Mouse (Mus musculus): Measurements from ENCODE around the gene Pdcd7. TPM values are rescaled to one million over a fixed set of nuclear protein-coding genes. Genes with fewer than 3 reads are reported as not detected.

Pdcd7 gene
- total RNA-seq, 2 experiments from 2014 or later: 14.0 to 14.5 TPM

DNA sequence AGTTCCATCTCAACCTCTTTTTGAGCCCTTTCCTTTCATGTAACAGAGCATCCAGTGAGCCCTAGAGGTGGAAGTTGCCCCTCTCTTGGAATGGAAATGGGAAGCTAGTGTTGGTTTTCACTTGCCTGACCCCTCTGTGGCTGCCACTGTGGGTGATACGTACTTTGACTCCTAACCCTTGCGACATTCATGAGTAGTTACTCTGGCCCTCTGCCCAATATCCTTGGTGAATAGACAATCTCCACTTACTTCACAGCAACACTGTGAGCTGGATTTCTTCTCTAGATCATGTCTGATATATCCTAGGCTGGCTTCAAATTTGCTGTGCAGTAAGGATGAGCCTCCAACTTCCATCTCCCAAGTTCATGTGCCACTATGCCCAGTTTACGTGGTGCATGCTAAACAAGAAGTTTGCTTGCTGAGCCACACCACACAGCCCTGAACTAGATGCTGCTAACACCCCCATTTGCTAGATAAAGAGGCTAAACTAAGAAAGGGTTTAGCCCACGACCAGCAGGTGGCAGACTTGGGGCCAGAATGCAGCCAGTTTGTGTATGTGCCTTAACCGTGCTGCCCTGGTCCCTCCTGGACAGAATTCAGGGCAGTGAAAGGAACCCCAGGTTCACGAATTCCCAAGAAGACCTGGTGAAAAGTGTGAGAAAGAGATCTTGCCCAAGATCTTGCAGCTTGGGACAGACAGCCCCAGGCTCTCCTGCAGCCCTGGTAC, 46.9 kb downstream of the Pdcd7 start:
- peak in 1 of 2 experiments; percentile 71 for DNase-seq (ENCODE audit: low spot score in 2 of 2)

DNA sequence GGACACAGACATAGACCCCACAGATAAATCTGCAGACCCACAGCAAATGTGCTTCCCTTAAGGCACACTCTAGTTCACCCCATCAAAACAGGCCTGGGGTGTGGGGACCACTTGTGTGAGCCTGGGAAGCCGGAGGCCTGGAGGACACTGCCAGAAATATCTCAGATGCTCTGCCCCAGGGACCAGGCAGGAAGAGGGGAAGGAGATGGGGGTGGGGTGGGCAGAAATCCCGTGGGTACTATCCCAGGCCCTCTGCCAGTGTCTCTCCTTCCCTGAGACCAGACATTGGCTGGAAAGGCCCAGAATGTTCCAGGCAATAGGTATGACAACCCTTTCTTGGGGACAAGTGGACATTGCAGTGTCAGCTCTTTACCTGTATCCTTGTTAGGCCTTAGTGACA, 47.7 kb downstream of the Pdcd7 start:
- no peak for DNase-seq (ENCODE audit: low spot score in 2 of 2)

DNA sequence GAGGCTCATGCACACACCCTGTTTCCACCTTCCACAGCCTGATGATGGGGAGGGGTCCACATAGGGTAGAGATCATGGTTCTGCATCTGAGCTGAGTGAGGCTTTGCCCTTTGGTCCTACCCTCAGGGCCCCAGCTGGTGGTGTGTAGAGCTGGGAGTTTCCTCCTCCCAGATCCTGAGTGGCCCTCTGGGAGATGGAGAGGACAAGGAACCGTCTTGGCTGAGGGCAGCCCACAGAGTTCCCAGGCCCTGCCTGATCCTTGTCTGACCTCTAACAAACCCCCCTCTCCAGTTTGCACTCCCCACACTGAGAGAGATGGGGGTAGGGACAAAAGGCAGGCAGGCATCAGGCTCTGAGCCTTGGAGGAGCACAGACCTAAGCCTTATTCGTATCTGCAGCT, 48.5 kb downstream of the Pdcd7 start:
- DNase-seq (ENCODE audit: low spot score in 2 of 2): no peak

DNA sequence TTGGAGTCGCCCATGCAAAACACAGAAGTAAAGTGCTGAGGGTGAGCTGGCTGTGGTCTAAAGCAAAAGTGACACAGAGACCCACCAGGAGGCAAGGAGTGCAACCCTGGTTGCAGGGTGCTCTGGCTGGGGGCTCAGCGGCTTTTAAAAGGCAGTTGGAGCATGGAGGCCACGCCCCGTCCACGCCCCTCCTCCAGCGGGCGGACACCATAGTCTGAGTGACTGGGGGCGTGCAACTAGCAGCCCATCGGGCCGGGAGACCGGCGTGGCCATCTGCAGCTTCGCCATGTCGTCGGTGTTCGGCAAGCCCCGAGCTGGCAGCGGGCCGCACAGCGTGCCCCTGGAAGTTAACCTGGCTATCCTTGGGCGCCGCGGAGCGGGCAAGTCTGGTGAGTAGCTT, 52.4 kb downstream of the Pdcd7 start, which contains the start of gene Rasl12:
Gene Rasl12 (plus strand): TSS at position 228 of the 400 bp plus-strand sequence.
- peak; percentile 53 to 71 for DNase-seq (ENCODE audit: low spot score in 2 of 2)

DNA sequence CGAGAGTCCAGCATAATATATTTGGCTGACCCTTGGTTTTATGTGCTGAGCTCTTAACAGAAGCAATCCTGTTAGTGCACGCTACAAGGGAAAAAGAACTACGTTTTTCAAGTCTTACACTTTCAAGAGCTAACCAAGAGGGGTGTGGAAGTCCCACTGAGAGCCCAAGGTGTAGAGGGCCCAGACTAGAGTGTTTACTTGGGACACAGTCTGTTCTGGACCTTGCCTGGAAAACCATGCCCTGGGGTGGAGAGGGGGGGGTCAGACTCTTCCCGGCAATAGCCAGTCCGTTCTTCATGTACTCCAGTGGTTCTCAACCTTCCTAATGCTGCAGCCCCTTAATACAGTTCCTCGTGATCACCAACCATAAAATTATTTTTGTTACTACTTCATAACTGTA, 54.0 kb downstream of the Pdcd7 start:
- no peak for DNase-seq (ENCODE audit: low spot score in 2 of 2)

DNA sequence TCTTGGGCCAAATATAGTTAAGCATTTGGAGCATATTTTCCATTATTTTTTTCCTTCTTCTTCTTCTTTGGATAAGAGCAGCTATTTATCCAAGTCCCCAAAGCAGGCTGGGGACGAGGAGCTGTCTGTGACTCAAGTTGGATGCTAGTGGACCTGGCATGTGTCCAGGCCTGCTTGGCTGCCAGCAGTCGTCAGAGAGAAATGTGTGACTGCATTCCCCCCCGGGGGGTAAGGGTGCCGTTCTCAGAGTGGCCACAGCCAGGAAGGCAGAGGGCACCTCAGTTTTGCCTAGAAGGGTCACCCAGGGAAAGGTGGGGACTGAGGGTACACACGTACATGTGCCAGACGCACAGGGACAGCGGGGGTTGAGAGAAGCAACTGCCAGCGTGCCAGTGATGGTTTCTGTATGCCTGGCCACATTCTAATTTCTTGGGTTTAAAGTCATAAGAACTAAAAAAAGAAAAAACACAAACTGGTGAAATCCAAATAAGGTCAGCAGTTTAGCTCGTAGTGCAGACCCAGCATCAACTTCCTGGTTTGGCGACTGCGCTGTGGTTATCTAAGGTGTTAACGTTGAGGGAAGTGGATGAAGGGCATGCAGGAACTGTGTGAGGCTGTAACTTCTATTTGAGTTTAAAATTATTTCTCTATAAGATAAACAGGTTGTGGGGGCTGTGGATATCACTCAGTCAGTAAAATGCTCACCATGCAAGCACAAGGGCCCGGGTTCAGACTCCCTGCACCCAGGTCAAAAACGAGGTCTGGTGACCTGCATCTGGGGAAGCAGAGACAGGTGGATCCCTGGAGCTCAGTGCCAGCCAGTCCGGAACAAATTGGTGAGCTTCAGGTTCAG, 58.7 kb downstream of the Pdcd7 start:
- peak; percentile 47 to 63 for DNase-seq (ENCODE audit: low spot score in 2 of 2)

DNA sequence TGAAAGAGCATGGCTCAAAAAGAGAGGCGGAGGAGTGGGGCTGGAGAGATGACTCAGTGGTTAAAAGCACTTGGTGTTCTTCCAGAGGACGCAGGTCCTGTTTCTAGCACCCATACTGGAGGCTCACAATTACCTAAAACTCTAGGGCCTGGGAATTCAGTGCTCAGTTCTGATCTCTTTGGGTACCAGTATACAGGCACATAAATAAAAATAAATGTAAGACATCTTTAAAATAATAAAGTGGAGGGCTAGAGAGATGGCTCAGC, 59.2 kb downstream of the Pdcd7 start:
- no peak for DNase-seq (ENCODE audit: low spot score in 2 of 2)

DNA sequence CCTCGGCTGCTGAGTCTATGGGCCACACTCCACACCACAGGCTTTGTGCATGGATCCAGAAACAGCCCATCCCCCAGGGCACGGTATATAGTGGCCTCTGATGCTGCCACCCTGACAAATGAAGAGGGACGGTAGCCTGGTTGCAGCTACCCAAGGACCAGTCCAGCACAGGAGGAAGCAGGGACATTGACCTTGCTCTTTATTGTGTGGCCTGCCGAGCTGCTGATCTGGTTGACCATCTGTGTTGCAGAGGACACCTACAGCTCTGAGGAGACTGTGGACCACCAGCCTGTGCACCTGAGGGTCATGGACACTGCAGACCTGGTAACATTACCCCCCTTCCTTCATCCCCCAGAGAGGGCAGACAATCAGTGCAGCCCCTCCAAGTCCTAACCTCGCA, 61.4 kb downstream of the Pdcd7 start:
- DNase-seq (ENCODE audit: low spot score in 2 of 2): no peak

DNA sequence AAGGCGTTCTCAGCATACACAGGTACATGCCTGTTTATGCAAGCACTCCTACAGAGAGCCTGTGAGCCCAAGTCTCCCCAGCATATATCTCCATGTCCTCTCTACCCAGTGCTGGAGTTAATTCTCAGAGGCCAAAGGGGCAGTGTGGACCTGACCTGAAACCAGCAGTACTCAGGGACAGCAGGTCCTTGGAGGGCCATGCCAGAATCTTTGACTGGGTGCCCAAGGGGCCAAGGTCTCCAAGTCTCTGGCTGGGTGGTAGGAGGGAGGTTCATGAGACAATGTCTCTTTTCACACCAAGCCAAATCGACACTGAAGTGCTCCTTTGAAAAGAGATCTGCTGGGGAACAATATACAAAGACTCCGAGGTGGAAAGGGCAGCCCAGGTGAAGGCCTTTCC, 62.0 kb downstream of the Pdcd7 start:
- no peak for DNase-seq (ENCODE audit: low spot score in 2 of 2)

DNA sequence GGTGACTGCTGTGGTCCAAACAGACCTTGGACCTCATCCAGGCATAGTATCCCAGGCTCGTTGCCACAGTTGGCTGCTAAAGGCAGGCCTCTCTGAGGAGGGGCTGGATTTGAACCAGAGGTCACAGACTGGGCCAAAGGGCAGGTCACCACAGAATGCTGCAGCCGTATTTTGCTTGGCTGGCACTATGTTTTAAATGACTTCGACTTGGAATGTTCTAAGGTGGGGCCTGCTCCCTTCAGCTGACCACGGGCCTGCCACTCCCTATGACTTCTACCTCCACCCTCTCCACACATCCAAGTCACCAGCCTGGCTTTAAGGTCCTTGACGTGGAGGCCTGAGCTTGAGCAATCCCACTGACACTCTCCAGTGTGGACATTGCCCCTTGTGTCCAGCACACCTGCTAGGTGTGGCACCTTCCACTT, 63.0 kb downstream of the Pdcd7 start:
- DNase-seq (ENCODE audit: low spot score in 2 of 2): no peak

Other genes starting within 250 kb of the Pdcd7 start
- 100 to 1,000 TPM; 152 to 153 TPM for gene Igdcc4, start 244.6 kb upstream of the Pdcd7 start, total RNA-seq (2021)
- under 1 TPM; 0.88 to 0.91 TPM for gene Igdcc3, start 204.9 kb upstream of the Pdcd7 start, total RNA-seq (2021)
- 1 to 10 TPM; 8.3 to 9.1 TPM for gene Parp16, start 150.8 kb upstream of the Pdcd7 start, total RNA-seq (2021)
- gene Cilp, start 80.9 kb upstream of the Pdcd7 start, total RNA-seq (2021): 10 to 100 TPM; 56.9 to 59.0 TPM
- 10 to 100 TPM; 53.5 to 59.6 TPM for gene Clpx, start 51.8 kb upstream of the Pdcd7 start, total RNA-seq (2021)
- under 1 TPM; 0.44 to 0.66 TPM for gene Ubap1l, start 14.9 kb downstream of the Pdcd7 start, total RNA-seq (2021)
- 10 to 100 TPM; 10.2 to 10.6 TPM for gene Kbtbd13, start 45.5 kb downstream of the Pdcd7 start, total RNA-seq (2021)
- gene Rasl12, start 52.4 kb downstream of the Pdcd7 start, total RNA-seq (2021): 1 to 10 TPM; 8.7 to 9.2 TPM
- not detected for gene Slc51b, start 76.9 kb downstream of the Pdcd7 start, total RNA-seq (2021)
- gene Mtfmt, start 89.7 kb downstream of the Pdcd7 start, total RNA-seq (2021): 10 to 100 TPM in 1 of 2 experiments, 1 to 10 TPM in 1; 9.5 to 10.3 TPM
- 10 to 100 TPM; 72.6 to 85.4 TPM for gene Spg21, start 114.8 kb downstream of the Pdcd7 start, total RNA-seq (2021)
- not detected for gene Ankdd1a, start 174.1 kb downstream of the Pdcd7 start, total RNA-seq (2021)
- 10 to 100 TPM; 23.6 to 26.0 TPM for gene Plekho2, start 233.9 kb downstream of the Pdcd7 start, total RNA-seq (2021)
- 1 to 10 TPM; 3.0 TPM for gene Pif1, start 241.1 kb downstream of the Pdcd7 start, total RNA-seq (2021)

Measured in gastrocnemius, postnatal 4 days (tissue).